Mouse (Mus musculus): ENCODE results near the gene Dscam.

Dscam gene

DNA sequence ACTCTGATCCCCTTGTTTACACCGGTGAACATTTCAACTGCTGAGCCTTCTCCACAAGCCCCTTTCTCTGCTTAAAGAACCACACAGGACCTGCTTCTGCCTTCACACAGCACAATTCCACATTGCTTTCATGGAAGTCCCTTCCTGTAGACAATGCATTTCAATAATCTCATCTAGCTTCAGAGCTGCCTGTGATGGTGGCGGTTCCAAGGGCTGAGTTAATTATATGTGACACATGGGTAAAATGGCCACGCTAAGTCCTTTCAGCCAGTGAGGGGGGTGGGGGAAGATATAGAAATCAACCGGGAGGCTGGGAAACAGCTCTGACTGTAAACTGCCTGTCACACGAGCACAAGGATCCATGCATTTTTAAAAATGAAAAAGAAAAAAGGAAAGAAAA lies 152.2 kb downstream of the Dscam start:
- DNase-seq (ENCODE audit: low spot score), result no peak

GRCm38 (mm10) chr16:97017171-97017738 lies 153.3 kb downstream of the Dscam start:
- DNase-seq (ENCODE audit: low spot score), result no peak

DNA sequence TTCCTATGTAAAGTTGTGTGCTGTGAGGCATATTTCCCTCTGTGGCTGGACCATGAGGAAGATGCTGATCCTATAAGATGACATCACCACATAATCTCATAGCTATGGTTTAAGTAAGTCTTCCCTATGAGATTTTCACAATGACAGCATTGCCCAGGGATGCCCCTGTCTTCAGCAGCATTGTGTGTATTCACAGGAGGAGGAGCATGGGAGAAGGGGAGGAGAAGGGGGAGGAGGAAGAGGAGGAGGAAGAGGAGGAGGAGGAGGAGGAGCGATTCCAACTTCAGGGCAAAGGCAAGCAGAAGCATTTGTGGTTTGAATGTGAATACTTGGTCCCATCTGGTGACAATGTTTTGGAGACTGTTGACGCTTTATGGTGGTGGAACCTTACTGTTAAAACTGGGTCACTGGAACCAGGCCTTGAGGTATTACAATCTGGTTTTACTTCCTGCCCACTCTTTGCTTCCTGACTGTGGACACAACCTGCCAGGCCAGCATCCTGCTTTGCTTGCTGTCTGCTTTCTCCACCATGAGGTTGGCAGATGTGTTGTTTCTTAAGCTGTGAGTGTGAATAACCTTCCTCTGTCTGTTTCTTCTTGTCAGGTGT lies 154.2 kb downstream of the Dscam start:
- DNase-seq (ENCODE audit: low spot score), result no peak

GRCm38 (mm10) chr16:97014343-97014742 lies 156.2 kb downstream of the Dscam start:
- no peak for DNase-seq (ENCODE audit: low spot score)

GRCm38 (mm10) chr16:97009116-97010055 lies 161.2 kb downstream of the Dscam start:
- DNase-seq (ENCODE audit: low spot score), result no peak

GRCm38 (mm10) chr16:97007892-97008527 lies 162.5 kb downstream of the Dscam start:
- DNase-seq (ENCODE audit: low spot score), result no peak

GRCm38 (mm10) chr16:97006854-97007182 lies 163.7 kb downstream of the Dscam start:
- no peak for DNase-seq (ENCODE audit: low spot score)

DNA sequence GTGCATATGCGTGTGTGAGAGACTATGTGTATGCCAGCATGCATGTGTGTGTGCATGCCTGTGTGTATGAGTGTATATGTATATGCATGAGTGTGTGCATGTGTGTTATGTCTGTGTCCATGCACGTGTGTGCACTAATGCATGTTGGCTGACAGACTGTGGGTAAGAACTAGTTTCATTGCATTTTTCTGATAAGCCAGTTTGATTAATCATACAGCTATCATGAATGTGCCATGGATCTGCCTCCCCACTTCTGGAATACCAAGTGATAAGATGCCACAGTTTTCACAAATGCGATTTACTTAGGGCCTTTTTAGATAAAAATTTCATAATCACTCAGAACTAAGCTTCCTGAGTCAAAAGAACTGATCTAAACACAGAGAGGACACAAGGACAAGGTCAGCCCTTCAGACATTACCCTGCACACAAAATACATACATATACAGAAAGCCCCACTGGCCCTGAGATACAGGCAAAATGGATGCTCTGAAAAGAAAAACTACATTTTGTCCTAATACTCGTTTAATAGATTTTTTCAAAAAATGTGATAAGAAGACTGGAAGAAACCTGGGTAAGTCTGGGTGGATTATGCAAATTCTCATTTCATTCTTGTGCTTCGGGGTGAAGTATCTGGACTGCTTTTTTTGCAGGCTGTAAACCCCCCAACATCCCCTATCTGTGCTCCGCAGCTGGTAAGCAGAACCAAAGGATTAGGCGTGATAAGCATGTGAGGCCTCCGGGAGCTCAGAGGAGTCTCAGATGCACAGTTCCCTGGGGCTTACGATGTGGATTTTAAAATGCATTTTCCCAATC lies 164.3 kb downstream of the Dscam start:
- peak; percentile 54 for DNase-seq (ENCODE audit: low spot score)

DNA sequence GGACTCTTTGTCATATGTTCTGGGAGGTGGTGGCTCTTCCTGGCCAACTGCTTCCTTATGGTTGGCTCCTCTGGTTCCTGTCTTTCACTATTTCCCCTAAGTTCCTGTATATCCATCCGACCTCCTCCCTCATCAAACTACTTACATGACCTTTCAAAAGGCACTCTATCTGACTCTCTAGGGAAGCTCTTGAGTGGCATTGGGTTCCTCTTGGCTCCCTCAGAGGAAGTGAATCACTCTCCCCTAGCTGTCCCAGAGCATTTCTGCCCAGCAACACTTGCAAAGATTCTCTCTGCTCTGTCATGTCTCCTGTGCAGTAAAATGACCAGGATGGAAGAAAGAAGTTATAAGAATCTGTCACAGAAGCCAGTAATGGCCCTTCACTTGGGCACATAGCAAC lies 166.6 kb downstream of the Dscam start:
- no peak for DNase-seq (ENCODE audit: low spot score)

- DNase-seq (ENCODE audit: low spot score), result no peak
Observed at GRCm38 (mm10) chr16:97002837-97003236, 167.7 kb downstream of the Dscam start.

- no peak for DNase-seq (ENCODE audit: low spot score)
Observed at GRCm38 (mm10) chr16:97002189-97002588, 168.4 kb downstream of the Dscam start.

DNA sequence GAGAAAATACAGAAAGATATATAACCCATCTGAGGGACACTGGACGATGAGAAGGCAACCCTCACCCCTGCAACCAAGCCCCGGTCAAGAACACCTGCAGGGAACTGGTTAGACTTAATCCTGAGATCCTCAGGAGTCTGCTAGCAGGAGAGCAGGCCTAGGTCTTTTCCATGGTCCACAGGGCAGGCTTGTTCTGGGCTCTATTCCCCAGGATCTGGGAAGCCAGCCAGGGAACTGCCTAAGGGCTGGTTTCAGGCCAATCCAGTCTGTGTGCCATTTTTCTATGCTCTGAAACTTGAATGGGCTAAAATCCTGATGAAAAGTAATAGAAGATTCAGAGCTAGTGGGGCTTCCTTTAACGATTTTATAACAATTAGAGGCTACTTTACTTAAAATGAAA lies 173.7 kb downstream of the Dscam start:
- DNase-seq (ENCODE audit: low spot score), result no peak

- DNase-seq (ENCODE audit: low spot score), result no peak
Observed at GRCm38 (mm10) chr16:96995858-96996257, 174.7 kb downstream of the Dscam start.

DNA sequence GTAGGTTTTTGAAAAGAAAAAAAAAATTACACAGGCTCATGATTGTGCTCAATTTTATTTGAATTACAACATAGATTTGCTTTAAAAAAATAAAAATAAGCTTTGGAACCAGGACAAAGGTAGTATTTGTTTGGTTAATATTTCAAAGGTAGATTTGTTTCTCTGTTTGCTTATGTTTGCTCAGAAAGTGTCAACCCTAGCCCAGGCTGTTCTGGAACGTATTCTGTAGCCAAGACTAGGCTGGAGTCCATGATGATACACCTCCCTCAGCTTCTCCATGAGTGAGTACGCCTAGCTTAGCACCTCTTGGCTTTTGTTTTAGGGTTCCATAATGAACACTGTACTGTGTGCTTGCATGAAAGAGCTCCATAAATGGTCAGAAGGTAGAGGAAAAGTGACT lies 183.2 kb downstream of the Dscam start:
- no peak for DNase-seq (ENCODE audit: low spot score)

GRCm38 (mm10) chr16:96973300-96973699 lies 197.3 kb downstream of the Dscam start:
- DNase-seq (ENCODE audit: low spot score), result no peak

DNA sequence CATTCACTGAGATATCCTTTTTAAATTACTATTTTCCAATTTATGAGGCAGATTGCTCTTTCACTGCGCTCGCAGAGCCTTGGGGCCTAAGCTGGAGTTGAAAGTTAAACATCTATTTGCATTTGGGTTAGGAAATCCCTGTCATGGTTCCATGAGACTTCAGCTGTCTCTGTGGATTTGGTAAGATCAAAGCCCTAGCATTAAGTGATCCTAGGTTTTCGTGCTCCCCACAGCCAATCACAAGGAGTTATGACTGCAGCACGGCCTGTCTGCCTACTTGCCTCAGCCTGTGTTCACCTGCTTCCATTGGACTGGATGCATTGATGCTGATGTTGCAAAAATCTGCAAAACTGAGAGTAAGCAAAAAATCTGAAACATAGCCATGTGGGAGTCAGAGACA lies 198.8 kb downstream of the Dscam start:
- DNase-seq (ENCODE audit: low spot score), result no peak

DNA sequence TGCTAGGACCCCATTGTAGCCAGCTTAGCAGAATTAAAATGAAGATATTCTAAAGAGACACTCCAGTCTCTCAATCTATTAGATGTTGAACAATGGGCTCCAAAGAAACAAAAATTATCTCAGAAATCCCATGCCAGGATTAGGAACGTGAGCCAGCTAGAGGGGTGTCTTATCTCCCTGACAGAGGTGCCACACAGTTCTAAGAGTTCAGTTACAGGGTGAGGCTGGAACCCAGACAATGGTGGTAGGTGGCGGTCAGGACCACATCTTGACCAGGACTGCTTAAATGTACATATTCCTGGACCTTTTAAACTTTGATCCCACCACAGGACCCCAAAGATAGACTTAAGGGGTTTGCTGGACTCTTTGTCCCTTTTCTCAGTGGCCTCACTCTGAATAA lies 200.1 kb downstream of the Dscam start:
- no peak for DNase-seq (ENCODE audit: low spot score)

- DNase-seq (ENCODE audit: low spot score), result no peak
Observed at GRCm38 (mm10) chr16:96969643-96970042, 200.9 kb downstream of the Dscam start.

DNA sequence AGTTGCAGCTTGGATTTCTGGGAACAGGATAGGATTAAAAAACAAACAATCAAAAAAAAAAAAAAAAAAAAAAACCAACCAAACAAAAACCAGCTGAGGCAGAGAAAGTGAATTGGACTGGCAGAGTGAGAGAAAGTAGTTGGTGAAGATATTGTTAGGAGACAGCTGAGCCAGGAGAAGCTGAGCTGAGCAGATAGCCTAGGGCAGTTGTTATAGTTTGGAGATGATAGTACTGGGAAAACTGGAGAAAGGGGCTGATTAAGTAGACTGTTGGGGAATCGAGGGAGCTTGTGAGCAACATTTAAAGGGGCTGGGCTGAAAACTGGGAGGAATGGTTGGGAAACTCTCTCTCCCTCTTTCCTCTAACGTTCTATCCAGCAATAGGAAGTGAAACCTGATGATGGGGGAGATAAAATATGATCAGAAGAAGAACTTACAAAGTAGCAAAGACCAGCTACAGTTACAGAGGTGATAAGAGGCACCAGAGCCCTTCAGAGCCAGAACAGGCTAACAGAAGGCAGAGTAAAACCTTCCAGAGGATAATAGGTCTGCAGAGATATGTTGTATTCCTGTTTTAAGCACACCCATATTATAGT lies 201.6 kb downstream of the Dscam start:
- DNase-seq (ENCODE audit: low spot score), result no peak

GRCm38 (mm10) chr16:96959695-96960094 lies 210.9 kb downstream of the Dscam start:
- DNase-seq (ENCODE audit: low spot score), result no peak

DNA sequence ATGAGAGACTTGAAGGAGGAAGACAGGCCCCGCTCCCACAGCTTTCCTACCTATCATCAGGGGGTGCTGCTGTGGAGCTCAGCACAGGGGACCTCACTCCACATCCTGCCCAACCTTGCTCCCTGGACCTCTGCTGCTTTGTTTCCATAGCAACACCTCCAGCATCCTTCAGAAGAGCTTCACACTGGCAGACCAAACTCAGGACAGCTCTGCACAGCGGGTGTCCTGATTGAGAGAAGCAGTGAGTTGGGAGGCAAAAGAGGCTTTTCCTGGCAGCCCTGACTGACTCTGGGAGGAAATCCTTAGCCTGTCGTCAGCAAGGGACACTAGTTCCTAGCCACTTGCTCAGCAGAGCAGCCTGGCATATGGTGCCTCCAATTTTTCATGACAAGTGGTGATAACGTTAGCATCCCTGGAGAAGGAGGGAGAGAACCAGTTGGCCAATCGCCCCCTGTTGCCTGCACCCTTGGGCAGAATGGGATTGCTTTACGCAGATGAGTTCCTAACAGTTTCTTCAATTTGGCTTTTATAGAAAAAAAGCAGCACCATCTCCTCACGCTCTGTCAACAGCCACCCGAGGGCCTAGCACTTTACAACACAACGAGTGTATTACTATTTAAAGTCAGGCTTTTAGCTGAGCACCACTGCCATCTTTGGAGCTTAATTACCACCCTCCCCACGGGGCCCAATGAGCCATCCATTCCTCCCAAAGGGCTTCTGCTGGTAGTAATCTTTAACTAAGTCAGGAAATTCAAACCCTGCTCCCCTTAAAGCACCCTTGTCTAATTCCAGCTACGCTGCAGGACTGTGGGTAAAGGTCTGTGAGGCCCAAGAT lies 224.9 kb downstream of the Dscam start:
- DNase-seq (ENCODE audit: low spot score), result no peak

All from yolk sac, embryonic 10.5 days (tissue).